Mouse (Mus musculus) lung, postnatal 4 days (tissue): ENCODE data around the gene Vps51.

Source experiments
- DNase-seq, 2 experiments: peaks; one replicate each; pipeline ENCODE4 v3.0.0; 2021

The Vps51 gene

DNA sequence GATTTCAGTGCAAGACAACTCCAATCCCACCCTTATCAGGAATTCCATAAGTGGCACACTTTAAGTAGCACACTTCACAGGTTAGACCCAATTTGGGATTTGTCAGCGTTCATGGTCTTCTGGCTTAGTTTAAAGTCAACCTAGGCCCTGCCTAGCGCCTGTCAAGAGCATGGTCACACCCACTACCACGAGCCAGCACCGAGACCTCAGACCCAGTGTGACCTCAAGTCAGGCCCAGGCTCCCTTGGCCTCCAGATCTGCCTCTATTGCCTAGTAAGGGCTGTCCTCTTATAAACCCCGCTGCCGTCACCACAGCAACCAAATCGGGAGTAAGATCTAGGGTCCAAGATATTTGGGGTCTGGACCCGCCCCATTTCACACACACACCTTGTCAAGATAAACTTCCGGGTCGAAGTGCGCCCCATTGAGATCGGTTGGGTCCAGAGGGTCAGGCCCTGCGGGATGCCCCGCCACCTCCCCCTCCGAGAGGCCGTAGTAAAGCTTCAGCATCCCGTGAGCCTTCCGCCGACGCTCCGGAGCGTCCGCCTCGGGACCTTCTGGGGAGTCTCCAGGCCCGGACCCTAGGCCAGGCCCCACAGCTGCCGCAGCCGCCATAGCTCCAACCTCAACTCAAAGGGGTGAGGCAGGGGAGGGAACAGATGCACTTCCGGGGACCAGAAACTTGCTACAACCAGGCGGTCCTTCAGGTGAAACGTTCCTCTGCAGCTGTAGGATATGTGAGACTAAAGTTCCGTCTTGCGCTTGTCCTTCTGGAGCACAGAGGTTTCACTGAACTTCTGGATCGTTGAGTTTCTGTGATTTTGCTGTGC lies at the start of gene Vps51:
Vps51 (minus strand) TSS at position 668 of the 830 bp plus-strand sequence.
- peak; percentile 89 to 92 for DNase-seq

DNA sequence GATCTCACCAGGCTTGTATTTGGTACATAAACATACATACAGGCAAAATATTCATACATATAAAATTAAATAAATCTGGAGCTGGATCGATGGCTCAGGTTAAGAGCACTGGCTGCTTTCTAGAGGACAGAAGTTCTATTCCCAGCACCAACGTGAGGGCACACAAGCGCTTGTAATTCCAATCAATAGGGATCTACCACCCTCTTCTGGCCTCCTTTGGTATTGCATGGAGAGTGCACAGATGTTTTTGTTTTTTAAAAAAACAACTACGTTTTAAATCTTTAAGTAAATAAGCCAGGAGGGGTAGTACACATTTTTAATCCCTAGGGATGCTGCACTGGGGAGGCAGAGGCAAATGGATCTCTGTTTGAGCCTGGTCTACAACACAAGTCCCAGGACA lies 49.3 kb upstream of the Vps51 start:
- peak in 1 of 2 experiments; percentile 66 for DNase-seq

DNA sequence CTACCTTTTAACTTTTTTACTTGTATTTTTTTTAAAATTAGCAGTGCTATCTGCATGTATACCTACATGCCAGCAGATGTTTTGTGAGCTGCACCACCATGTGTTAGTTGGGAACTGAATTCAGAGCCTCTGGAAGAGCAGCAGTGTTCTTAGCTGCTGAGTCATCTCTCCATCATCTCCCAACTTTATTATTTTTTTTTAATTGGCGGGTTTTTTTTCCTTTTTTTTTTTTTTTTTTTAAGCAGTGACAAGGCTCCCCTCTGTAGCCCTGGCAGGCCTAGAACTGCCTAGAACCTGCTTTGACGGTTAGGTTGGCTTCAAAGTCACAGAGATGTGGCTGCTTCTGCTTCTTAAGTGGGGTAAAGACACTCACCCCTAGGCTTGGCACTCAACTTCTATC lies 47.9 kb upstream of the Vps51 start:
- DNase-seq, result no peak

DNA sequence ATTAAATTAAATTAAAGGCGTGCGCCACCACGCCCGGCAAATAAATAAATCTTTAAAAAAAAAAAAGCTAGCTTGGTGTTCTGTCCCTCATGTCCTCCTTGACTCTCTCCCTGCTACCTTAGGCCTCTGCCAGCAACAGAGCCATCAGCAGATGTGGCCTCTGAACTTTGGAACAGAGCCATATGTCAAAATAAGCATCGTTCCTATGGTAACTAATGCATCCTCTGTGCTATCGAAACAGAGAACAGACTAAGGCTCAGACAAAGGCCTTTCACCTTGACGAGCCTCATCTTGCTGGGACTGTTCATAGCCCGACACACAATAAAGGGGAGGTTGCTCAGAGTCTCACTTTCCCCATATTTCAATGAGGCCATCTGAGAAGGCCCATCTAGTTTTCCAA lies 46.3 kb upstream of the Vps51 start:
- no peak for DNase-seq

DNA sequence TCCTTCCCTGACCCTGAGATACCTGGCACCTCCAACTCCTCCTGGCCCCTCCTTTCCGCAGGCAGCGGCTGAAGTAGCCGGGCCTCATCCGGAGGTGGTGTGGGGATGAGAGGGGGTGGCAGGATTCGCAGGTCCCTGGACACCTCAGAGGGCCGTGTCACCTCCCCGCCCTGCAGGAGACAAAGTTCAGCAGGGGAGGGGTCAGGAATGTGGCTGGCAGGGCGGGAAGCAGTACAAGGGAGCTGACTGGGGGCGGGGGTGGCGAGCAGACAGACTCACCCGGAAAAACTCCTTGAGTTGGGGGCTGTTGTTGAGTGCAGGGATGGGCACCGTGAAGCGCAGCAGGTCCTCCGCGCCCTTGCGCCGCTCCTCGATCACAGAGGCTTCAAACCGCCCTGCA lies 44.7 kb upstream of the Vps51 start:
- no peak for DNase-seq

GRCm38 (mm10) chr19:6118677-6119185 lies 41.7 kb upstream of the Vps51 start:
- no peak for DNase-seq

DNA sequence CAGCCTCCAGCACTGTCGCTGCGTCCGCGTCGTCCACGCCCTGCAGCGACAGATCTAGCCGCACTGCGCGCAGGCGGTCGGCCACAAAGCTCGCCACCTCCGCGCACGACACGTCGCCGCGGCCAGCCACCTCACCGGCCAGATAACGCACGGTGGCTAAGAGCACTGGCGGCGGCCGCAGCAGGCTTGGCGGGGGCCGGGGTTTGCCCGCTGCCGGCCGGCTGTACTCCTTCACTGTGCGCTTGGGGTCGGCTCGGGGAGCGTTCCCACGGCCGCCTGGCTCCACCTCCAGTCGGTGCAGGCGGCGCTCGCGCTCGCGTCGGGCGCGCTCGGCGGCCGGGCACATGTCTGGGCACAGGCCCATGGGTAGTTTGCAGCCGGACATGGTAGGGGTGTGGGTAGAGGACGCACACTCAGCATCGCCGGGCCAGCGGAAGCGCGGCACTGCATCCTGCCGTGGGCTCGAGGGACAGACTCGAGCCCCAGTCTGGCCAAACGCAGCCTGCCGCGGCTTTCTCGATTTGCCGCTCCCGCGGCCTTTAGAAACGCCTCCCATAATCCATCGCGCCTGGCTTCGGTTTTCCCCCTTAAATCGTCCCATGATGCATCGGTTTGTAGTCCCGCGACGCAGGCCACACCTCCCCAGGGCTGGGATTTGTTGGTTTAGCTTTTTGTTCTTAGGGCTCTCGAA lies 41.1 kb upstream of the Vps51 start, which contains the start of gene Sac3d1:
Sac3d1 (minus strand) TSS at position 665 of the 691 bp plus-strand sequence.
- peak; percentile 91 to 92 for DNase-seq

DNA sequence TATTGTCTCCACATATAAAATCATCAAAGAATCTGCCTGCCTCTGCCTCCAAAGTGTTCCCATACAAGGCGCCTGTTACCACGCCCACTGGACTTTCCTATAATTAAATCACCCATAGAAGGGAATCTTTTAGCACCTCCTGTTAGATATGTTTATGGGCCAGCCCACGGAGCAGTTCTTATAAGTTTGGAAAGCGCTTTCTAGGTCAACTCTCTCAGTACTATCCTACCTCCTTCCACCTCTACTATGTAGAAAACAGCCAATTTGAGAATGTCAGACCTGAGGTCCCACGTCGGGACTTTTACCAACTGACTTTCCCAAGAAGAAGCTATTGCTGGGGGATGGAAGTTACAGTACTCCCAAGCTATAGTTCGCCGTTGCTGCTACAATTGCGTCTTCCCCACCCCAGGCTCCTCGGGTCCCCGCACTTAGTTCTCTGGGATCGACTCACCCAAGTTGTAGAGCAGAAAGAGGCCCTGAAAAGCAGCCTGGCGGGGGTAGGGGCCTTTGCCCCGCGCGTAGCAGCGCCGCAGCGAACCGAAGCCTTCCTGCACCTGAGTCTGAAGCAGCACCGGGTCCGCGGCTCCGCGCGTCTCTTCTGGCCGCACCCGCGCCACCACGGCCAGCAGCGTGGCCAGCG lies 40.4 kb upstream of the Vps51 start:
- no peak for DNase-seq

DNA sequence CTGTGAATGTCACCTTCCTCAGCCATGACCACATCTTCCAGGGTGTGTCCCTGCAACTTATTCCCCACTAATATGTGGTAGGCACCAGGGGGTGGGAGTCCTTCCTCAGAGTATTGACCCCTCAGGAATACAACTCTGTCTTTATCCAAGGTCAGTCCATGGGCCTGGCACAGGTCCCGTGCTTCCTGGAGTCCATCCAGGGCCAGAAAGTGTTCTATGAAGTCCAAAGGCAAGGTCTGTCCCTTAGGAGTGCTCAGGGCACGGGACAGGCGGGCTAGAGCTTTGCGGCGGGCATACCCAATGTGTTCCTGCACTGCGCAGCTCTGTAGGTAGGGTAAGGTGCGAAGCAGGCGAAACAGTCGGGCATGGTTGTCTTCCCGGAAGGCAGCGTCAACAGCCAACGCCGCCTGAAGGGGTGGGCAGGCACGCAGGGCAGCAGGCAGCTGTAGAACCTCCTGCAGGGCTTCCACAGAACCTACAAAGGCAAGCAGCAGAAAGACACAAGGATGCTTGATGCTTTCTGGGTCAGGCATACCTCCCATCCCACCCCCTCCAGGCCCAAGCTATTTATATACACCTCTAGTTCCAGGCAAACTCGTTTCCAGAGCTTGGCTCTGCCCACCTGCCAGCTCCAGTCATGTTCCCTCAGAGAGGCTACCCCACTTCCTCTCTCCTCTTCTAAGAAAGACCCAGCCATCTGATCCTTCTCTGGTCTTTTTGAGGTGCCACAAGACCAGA lies 39.3 kb upstream of the Vps51 start:
- DNase-seq, result no peak

- no peak for DNase-seq
Observed at GRCm38 (mm10) chr19:6113116-6113515, 36.1 kb upstream of the Vps51 start.

DNA sequence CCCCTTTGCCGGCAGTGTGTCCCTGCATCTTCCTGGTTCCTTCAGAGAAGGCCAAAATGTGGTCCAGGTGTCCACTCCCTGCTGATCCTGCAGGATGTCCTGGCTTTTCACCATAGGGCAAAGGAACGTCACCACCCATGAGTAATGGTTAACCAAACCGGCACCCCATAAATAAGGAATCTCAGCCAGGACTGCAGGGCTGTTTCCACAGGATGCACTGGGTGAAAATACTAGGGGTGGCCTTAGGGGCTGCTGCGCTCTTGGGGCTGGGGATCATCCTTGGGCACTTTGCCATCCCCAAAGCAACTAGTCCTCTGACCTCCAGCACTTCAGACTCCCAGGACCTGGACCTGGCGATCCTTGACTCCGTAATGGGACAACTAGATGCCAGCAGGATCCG lies 28.6 kb upstream of the Vps51 start, which contains the start of gene Naaladl1:
Naaladl1 (plus strand) TSS at position 197 of the 400 bp plus-strand sequence.
- DNase-seq, result no peak

DNA sequence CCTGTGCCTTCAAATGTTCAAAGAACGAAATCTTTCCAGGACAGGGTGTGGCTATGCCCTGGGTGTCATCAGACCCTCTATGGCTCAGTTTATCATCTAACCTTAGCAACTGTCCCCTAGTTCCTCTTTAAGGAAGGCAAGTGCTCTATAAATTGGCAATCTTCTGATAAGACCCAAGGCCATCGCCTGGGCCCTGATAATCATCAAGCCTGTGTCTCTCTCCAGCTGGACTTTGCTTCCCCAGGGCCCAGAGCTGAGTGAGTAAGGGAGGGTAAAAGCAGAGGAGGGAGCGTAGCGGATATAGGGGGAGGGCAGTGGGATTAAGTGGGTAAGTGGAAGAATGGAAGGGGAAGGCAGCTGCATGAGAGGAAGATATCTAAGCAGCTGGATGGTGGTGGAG lies 27.4 kb upstream of the Vps51 start:
- DNase-seq, result no peak

GRCm38 (mm10) chr19:6102169-6102853 lies 25.3 kb upstream of the Vps51 start:
- no peak for DNase-seq

DNA sequence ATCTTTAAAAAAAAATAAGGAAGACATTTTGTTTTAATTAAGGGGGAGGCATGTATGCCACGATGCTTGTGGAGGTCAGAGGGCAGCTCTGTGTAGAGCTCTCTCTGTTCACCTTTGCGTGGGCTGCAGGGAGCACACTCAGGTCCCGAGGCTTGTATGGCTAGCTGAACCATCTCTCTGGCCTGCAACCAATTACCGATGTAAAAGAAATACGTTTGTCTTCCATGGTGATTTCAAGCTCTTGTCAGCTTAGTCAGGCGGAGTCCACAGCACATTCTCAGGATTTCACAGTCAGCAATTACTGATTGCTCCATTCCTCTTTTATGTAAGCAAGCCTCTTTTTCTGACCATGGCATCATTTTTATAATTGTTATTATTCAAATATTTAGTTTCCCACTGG lies 24.2 kb upstream of the Vps51 start:
- DNase-seq, result no peak

DNA sequence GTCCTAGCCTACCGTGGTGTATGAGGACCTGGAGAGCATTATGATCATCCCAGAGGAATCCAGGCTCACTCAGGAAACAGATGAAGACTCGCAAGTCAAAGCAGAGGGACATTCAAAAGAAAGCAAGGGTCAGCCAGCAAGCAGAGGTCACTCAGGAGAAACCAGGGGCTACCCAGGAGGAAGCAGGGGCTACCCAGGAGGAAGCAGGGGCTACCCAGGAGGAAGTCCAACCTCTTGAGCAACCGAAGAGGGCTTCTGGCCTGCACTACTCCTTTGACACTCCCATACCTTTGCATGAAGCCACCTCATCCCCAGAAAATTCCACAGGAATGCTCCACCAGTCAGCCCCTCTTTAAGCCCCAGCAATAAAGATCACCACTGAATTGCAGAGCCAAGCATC lies 20.8 kb upstream of the Vps51 start:
- no peak for DNase-seq

- DNase-seq, result no peak
Observed at GRCm38 (mm10) chr19:6094119-6094518, 17.1 kb upstream of the Vps51 start, which contains the start of gene AC131692.1. TSS of gene AC131692.1 (plus strand) at chr19:6094419.

- DNase-seq, result no peak
Observed at GRCm38 (mm10) chr19:6088841-6089240, 11.8 kb upstream of the Vps51 start.

DNA sequence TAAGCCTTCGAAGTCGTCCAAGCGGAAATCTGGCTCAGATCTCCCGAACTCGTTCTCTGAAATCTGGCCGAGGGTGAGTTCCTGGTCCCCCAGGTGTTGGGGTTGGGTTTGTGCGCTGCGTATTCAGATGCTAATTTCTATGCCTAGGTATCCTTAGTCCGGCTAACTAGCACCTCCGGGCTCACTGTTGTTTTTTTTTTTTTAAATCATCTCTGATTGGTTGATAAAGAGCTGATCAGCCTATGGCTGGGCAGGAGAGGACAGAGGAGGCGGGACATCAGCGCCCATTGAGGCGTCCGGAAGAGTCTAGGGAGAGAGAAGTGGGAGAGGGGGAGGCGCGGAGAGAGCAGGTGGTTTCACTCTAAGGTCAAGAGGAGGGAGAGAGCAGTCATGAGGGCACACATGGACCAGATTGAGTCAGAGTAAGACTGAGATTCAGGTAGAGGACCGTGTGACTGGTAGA lies 8.4 kb upstream of the Vps51 start:
- DNase-seq, result peak; percentile 69 to 74

GRCm38 (mm10) chr19:6084478-6085248 lies 7.6 kb upstream of the Vps51 start, which contains the start of the genes Zfpl1 and Cdca5:
TSS of gene Zfpl1 (minus strand) at chr19:6084956.
TSS of gene Cdca5 (plus strand) at chr19:6084983.
- DNase-seq, result peak; percentile 96 to 99

GRCm38 (mm10) chr19:6082156-6082555 lies 5.1 kb upstream of the Vps51 start, which contains the start of gene Gm28374:
TSS of gene Gm28374 (minus strand) at chr19:6082256.
- DNase-seq, result no peak

DNA sequence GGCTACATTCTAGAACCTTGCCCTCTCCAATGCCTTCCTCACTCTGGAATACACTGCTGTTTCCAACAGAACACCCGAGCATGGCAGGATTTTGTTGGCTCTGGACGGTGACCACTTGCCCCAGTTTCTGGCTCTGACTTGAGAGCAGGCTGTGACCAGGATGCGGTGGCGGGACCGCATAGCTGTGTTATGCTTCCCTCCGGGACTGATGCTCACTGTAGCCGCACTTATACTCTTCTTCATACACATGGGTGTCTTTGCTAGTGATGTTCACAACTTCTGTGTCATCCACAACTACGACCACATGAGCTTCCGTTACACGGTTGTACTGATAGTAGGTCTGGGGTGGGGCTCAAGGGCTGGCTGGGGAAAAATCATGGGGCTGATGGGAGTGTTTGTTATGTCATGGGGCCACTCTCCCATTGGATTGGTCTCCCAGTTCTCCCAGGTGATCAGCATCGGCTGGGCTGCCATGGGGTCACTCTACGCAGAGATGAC lies 3.0 kb upstream of the Vps51 start, which contains the start of gene Tmem262:
Tmem262 (plus strand) TSS at position 51 of the 498 bp plus-strand sequence.
- DNase-seq, result no peak
